Mouse (Mus musculus) intestine, embryonic 14.5 days (tissue): ENCODE results near the gene Gatad2b. TPM values are rescaled to one million over a fixed set of nuclear protein-coding genes. Genes with fewer than 3 reads are reported as not detected.
"Not testable (repeated sequence)": the region's sequence is repeated elsewhere in the genome, so short reads cannot be mapped to it uniquely, and the experiment has no call there.

Experiments used
- ATAC-seq: fragments of 200-750 bp; cut with Nextera tagmentation; replicated peaks from 2 replicates; pipeline ENCODE4 v1.8.0; 2017; ENCODE audit warnings: low read depth, moderate number of reproducible peaks, moderate TSS enrichment, moderate library complexity; ENCODE audit not compliant: low FRiP score, low TSS enrichment
- DNase-seq: peaks from one replicate; pipeline ENCODE4 v3.0.0-alpha.2; 2018; ENCODE audit warnings: low spot score
- H3K27ac ChIP-seq: fragments of 300-500 bp; sonication (generic); 2 replicates; pipeline ENCODE4 v1.5.1; 2014; ENCODE audit warnings: low read depth, mild to moderate bottlenecking, control low read depth
- H3K27me3 ChIP-seq: fragments of 300-500 bp; sonication (generic); replicated peaks from 2 replicates; pipeline ENCODE4 v1.6.1; 2014; ENCODE audit warnings: low read length, control low read depth; ENCODE audit not compliant: control insufficient read depth, insufficient read depth
- H3K36me3 ChIP-seq: fragments of 300-500 bp; sonication (generic); 2 replicates; pipeline ENCODE4 v1.6.1; 2014; ENCODE audit warnings: low read length, control low read depth; ENCODE audit not compliant: control insufficient read depth, insufficient read depth
- H3K4me1 ChIP-seq: fragments of 300-500 bp; sonication (generic); replicated peaks from 2 replicates; pipeline ENCODE4 v1.6.1; 2014; ENCODE audit warnings: low read length, control low read depth, mixed read lengths; ENCODE audit not compliant: control insufficient read depth, insufficient read depth
- H3K4me2 ChIP-seq: fragments of 300-500 bp; sonication (generic); 2 replicates; pipeline ENCODE4 v1.6.1; 2014; ENCODE audit warnings: low read length
- H3K4me3 ChIP-seq: fragments of 300-500 bp; sonication (generic); 2 replicates; pipeline ENCODE4 v1.5.1; 2014; ENCODE audit warnings: low read depth, low read length, control low read depth, mixed read lengths
- H3K9ac ChIP-seq: fragments of 300-500 bp; sonication (generic); 2 replicates; pipeline ENCODE4 v1.6.1; 2014; ENCODE audit warnings: mild to moderate bottlenecking, low read length
- H3K9me3 ChIP-seq: fragments of 300-500 bp; sonication (generic); 2 replicates; pipeline ENCODE4 v1.6.1; 2016; ENCODE audit warnings: low read length, control low read depth; ENCODE audit not compliant: control insufficient read depth
- WGBS: fragments of 180-500 bp; shearing (Covaris S2); extraction: QIAGEN DNeasy Blood & Tissue Kit; methylation state at CpG from one replicate; pipeline ENCODE4 v1.1.7; 2014; 5-methylcytosine and 5-hydroxymethylcytosine counted together
- polyA plus RNA-seq: library from polyadenylated mRNA; unstranded; fragments of >200 nt; fragmentation: Nextera tagmentation; extraction: Ambion mirVana; gene quantifications from 2 replicates; pipeline ENCODE4 v1.2.1, GENCODE M21; 2014

Gene Gatad2b
- polyA plus RNA-seq, 1 experiment from 2014 or later, result 16.0 TPM

GRCm38 (mm10) chr3:90342853-90343252 is 49.9 kb downstream of the Gatad2b start:
- not testable (repeated sequence) for H3K27ac ChIP-seq, H3K4me1 ChIP-seq, H3K9ac ChIP-seq, H3K4me2 ChIP-seq, ATAC-seq, H3K9me3 ChIP-seq, H3K27me3 ChIP-seq, DNase-seq, H3K4me3 ChIP-seq
- H3K36me3 ChIP-seq, result peaks cover 46% of the 10 kb centered on the region
- 64% methylated on average over 2 of the region's 2 CpGs for WGBS

- 95% methylated on average over 4 of the region's 4 CpGs for WGBS
- no peak overlapping the region for H3K9ac ChIP-seq
- H3K27ac ChIP-seq, result no peak overlapping the region
- DNase-seq (no peak), ATAC-seq (no peak)
- no peaks in the 10 kb centered on the region for H3K27me3 ChIP-seq
- no peaks in the 10 kb centered on the region for H3K9me3 ChIP-seq
- no peak overlapping the region for H3K4me2 ChIP-seq
- no peak overlapping the region for H3K4me3 ChIP-seq
- H3K36me3 ChIP-seq, result peaks cover 69% of the 10 kb centered on the region
- no peaks in the 10 kb centered on the region for H3K4me1 ChIP-seq
These were observed 54.9 kb downstream of the Gatad2b start for GRCm38 (mm10) chr3:90347847-90348246.

- ATAC-seq (no peak), DNase-seq (no peak)
- Histone ChIP-seq H3K27ac (no peak overlapping the region), H3K4me3 (no peak overlapping the region), H3K27me3 (no peaks in the 10 kb centered on the region), H3K9me3 (no peaks in the 10 kb centered on the region), H3K36me3 (peaks cover 78% of the 10 kb centered on the region), H3K4me2 (no peak overlapping the region), H3K9ac (no peak overlapping the region), H3K4me1 (no peaks in the 10 kb centered on the region)
- 92% methylated on average over 7 of the region's 7 CpGs for WGBS
These were observed 65.0 kb downstream of the Gatad2b start for GRCm38 (mm10) chr3:90357959-90358358.

- 92% methylated on average over 1 of the region's 1 CpGs for WGBS
- H3K36me3 ChIP-seq, result peaks cover 65% of the 10 kb centered on the region
These were observed 66.3 kb downstream of the Gatad2b start for GRCm38 (mm10) chr3:90359230-90359629.

GRCm38 (mm10) chr3:90361476-90361875 is 68.5 kb downstream of the Gatad2b start:
- no peak overlapping the region for H3K4me3 ChIP-seq
- H3K27me3 ChIP-seq, result no peaks in the 10 kb centered on the region
- H3K27ac ChIP-seq, result no peak overlapping the region
- H3K9ac ChIP-seq, result no peak overlapping the region
- peaks cover 42% of the 10 kb centered on the region for H3K36me3 ChIP-seq
- no peak overlapping the region for H3K4me2 ChIP-seq
- 79% methylated on average over 4 of the region's 4 CpGs for WGBS
- ATAC-seq, result no peak
- H3K4me1 ChIP-seq, result no peaks in the 10 kb centered on the region
- DNase-seq, result no peak
- no peaks in the 10 kb centered on the region for H3K9me3 ChIP-seq

More at GRCm38 (mm10) chr3:90359230-90359629, 66.3 kb downstream of the Gatad2b start:
- Histone ChIP-seq H3K4me2 (no peak overlapping the region), H3K27me3 (no peaks in the 10 kb centered on the region), H3K4me3 (no peak overlapping the region), H3K9me3 (no peaks in the 10 kb centered on the region), H3K9ac (no peak overlapping the region), H3K27ac (no peak overlapping the region), H3K4me1 (no peaks in the 10 kb centered on the region)
- no peak for ATAC-seq
- no peak for DNase-seq

GRCm38 (mm10) chr3:90362346-90362745 is 69.4 kb downstream of the Gatad2b start:
- WGBS, result 81% methylated on average over 2 of the region's 2 CpGs
- no peak for ATAC-seq
- no peaks in the 10 kb centered on the region for H3K4me1 ChIP-seq
- DNase-seq, result no peak
- no peaks in the 10 kb centered on the region for H3K27me3 ChIP-seq
- H3K9ac ChIP-seq, result no peak overlapping the region
- H3K36me3 ChIP-seq, result peaks cover 34% of the 10 kb centered on the region
- H3K4me3 ChIP-seq, result no peak overlapping the region
- no peak overlapping the region for H3K4me2 ChIP-seq
- no peaks in the 10 kb centered on the region for H3K9me3 ChIP-seq
- no peak overlapping the region for H3K27ac ChIP-seq

- no peak overlapping the region for H3K4me2 ChIP-seq
- DNase-seq, result no peak
- H3K27ac ChIP-seq, result no peak overlapping the region
- H3K4me3 ChIP-seq, result no peak overlapping the region
- peaks cover 3% of the 10 kb centered on the region; the same call in 1 of the 2 replicates for H3K36me3 ChIP-seq
- no peaks in the 10 kb centered on the region for H3K4me1 ChIP-seq
- no peaks in the 10 kb centered on the region for H3K9me3 ChIP-seq
- no peak; the same call in 1 of the 2 replicates for ATAC-seq
- no peaks in the 10 kb centered on the region for H3K27me3 ChIP-seq
- 82% methylated on average over 5 of the region's 5 CpGs for WGBS
- H3K9ac ChIP-seq, result no peak overlapping the region
These were observed 74.1 kb downstream of the Gatad2b start for GRCm38 (mm10) chr3:90367001-90367632.

GRCm38 (mm10) chr3:90369041-90369440 is 76.1 kb downstream of the Gatad2b start:
- DNase-seq, result no peak
- Histone ChIP-seq H3K4me1 (no peaks in the 10 kb centered on the region), H3K9me3 (no peaks in the 10 kb centered on the region), H3K36me3 (no peaks in the 10 kb centered on the region), H3K9ac (no peak overlapping the region), H3K27me3 (no peaks in the 10 kb centered on the region), H3K4me3 (no peak overlapping the region), H3K27ac (no peak overlapping the region), H3K4me2 (no peak overlapping the region)
- 34% methylated on average over 2 of the region's 2 CpGs for WGBS
- no peak for ATAC-seq

- Histone ChIP-seq H3K4me3 (no peak overlapping the region), H3K9ac (no peak overlapping the region), H3K4me1 (no peaks in the 10 kb centered on the region), H3K36me3 (no peaks in the 10 kb centered on the region), H3K9me3 (no peaks in the 10 kb centered on the region), H3K4me2 (no peak overlapping the region), H3K27ac (no peak overlapping the region), H3K27me3 (no peaks in the 10 kb centered on the region)
- 76% methylated on average over 7 of the region's 7 CpGs for WGBS
- DNase-seq (no peak), ATAC-seq (no peak)
These were observed 78.9 kb downstream of the Gatad2b start for GRCm38 (mm10) chr3:90371857-90372256.
